Comparison of ENCODE assay signal across 26 mouse cellular contexts in the genomic region with DNA sequence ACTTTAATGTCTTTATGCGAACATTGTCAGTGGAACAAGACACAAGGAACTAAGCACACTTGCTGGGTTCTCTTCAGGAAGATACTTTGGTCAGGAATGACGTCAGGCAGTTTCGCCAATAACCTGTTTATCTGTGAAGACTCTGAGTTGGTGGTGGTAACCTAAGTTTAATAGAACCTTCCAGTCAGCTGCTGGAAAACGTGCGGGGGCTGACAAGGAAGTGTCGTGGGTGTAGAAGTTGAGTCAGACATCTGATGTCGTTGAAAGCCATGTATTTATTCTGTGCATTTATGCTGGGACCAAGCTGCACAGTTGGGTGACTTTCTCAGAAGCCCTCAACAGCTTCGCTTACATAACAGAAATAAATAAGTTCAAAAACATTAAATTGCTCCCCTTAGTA.
DNase-seq lines count a peak whose midpoint lies in the region; ATAC-seq and TF ChIP-seq lines count a peak whose summit lies in the region.
"Had no signal": no experiment of that assay in that cellular context is flagged by ENCODE, and none has a peak within 500 bp of the region (broad histone marks: within the 10 kb centered on the region; RNA-seq: fewer than 3 reads in every experiment).

No protein-coding gene starts in this region.

- DNase-seq in layer of hippocampus, adult 9-11 months, result peak; percentile 59
- DNase-seq in layer of hippocampus, postnatal 14 days (ENCODE audit: low spot score in 2 of 2), result no peak
- DNase-seq in CH12.LX (ENCODE audit: extremely low read depth), result no peak
- peak; percentile 81 to 85 for DNase-seq in frontal cortex, adult 2 months (ENCODE audit: extremely low spot score in 1 of 2, low spot score in 1 of 2)
- peak; percentile 69 to 94 for DNase-seq in left cerebral cortex, postnatal 25 days (ENCODE audit: low spot score in 2 of 2)
- no peak for DNase-seq in liver, embryonic 11.5 days (ENCODE audit: low spot score)
- no peak for DNase-seq in urinary bladder, postnatal 14 days (ENCODE audit: low spot score)
- no peak for DNase-seq in cerebellum, adult 9-10 months
- DNase-seq: adrenal gland, adult 8-10 months; B cell, adult 2 months; cerebellum, postnatal 10 days; gastrocnemius, postnatal 10 days; heart, adult 11 months; heart, postnatal 14 days; kidney, adult 9 months; kidney, postnatal 25 days; liver, embryonic 13.5 days; lung, embryonic 14.5 days; lung, postnatal 4 days; retina, postnatal 1 day had no signal

- H3K4me2 ChIP-seq in CH12.LX (ENCODE audit: insufficient read depth, low read depth, poor library complexity, severe bottlenecking), result no peak overlapping the region
- H3K4me2 ChIP-seq in liver, embryonic 11.5 days, result no peak overlapping the region
- H3K4me2 ChIP-seq: heart, embryonic 12.5 days; hindbrain, embryonic 13.5 days; limb, embryonic 12.5 days; liver, embryonic 13.5 days; lung, embryonic 14.5 days; stomach, embryonic 15.5 days had no signal

- no peak overlapping the region for H3K9ac ChIP-seq in CH12.LX (ENCODE audit: insufficient read depth, low read depth)
- no peak overlapping the region for H3K9ac ChIP-seq in liver, embryonic 11.5 days (ENCODE audit: low read depth, low read length)
- H3K9ac ChIP-seq: heart, embryonic 12.5 days; hindbrain, embryonic 13.5 days; limb, embryonic 12.5 days; liver, embryonic 13.5 days; lung, embryonic 14.5 days; stomach, embryonic 15.5 days had no signal

- TF ChIP-seq CTCF in CH12.LX (conservative IDR thresholded peaks at IDR 0.05 in 1 of 2, IDR thresholded peaks at IDR 0.05 in 1 of 2; ENCODE audit: low read depth in 2 of 2, low read length in 2 of 2), result no peak

- H3K79me2 ChIP-seq in CH12.LX (replicated peaks; ENCODE audit: control insufficient read depth, extremely low read depth, insufficient read depth, poor library complexity, severe bottlenecking), result no peaks in the 10 kb centered on the region

- in situ Hi-C loops in CH12.LX (cut with MboI; ENCODE audit: low pct_ligation_motif_present, low pct_unique_long_range_greater_than_20kb, low sequenced_read_pairs), result no loop called here

- intact Hi-C loops in left cerebral cortex, postnatal 25 days (cut with DNase I), result no loop called here

- no peak for TF ChIP-seq RAD21 in CH12.LX (IDR thresholded peaks at IDR 0.05; ENCODE audit: low read depth, low read length)

- H3K36me3 ChIP-seq in CH12.LX (replicated peaks in 1 of 2; ENCODE audit: control insufficient read depth in 1 of 2, insufficient read depth in 1 of 2, low read length in 1 of 2), result no peaks in the 10 kb centered on the region
- H3K36me3 ChIP-seq in liver, embryonic 11.5 days (ENCODE audit: control insufficient read depth, insufficient read depth, low read length), result no peaks in the 10 kb centered on the region
- H3K36me3 ChIP-seq: heart, embryonic 12.5 days; hindbrain, embryonic 13.5 days; limb, embryonic 12.5 days; liver, embryonic 13.5 days; midbrain, embryonic 10.5 days; stomach, embryonic 15.5 days had no signal

- 74% methylated on average over 8 of the region's 8 CpGs for WGBS in liver, embryonic 11.5 days

- dilution Hi-C loops in CH12.LX (cut with MboI; ENCODE audit: extremely low pct_ligation_motif_present, extremely low pct_unique_long_range_greater_than_20kb, low sequenced_read_pairs), result no loop called here

- H3K27ac ChIP-seq in CH12.LX (ENCODE audit: insufficient read depth, low read depth), result no peak overlapping the region
- no peak overlapping the region for H3K27ac ChIP-seq in liver, embryonic 11.5 days (ENCODE audit: low read depth, low read length)
- H3K27ac ChIP-seq: hindbrain, embryonic 13.5 days; limb, embryonic 12.5 days; liver, embryonic 13.5 days; midbrain, embryonic 10.5 days; stomach, embryonic 15.5 days had no signal

- no peak for TF ChIP-seq POLR2A in CH12.LX (IDR thresholded peaks at IDR 0.05; ENCODE audit: low read depth, low read length)

- TF ChIP-seq EP300 in CH12.LX (IDR thresholded peaks at IDR 0.05; ENCODE audit: low read length), result no peak

- no peaks in the 10 kb centered on the region for H3K9me3 ChIP-seq in CH12.LX (replicated peaks; ENCODE audit: low read length)
- no peaks in the 10 kb centered on the region for H3K9me3 ChIP-seq in liver, embryonic 11.5 days (ENCODE audit: control insufficient read depth, low read length)
- H3K9me3 ChIP-seq: hindbrain, embryonic 13.5 days; limb, embryonic 12.5 days; midbrain, embryonic 10.5 days; stomach, embryonic 15.5 days had no signal

- H3K4me3 ChIP-seq in CH12.LX (replicated peaks in 1 of 3; ENCODE audit: low read depth in 2 of 3, low read length in 2 of 3, poor library complexity in 1 of 3), result no peak overlapping the region
- H3K4me3 ChIP-seq in liver, embryonic 11.5 days (ENCODE audit: low read depth, low read length), result no peak overlapping the region
- H3K4me3 ChIP-seq: heart, embryonic 12.5 days; hindbrain, embryonic 13.5 days; limb, embryonic 12.5 days; liver, embryonic 13.5 days; midbrain, embryonic 10.5 days; stomach, embryonic 15.5 days had no signal

- no peaks in the 10 kb centered on the region for H3K27me3 ChIP-seq in CH12.LX (replicated peaks)
- no peaks in the 10 kb centered on the region for H3K27me3 ChIP-seq in liver, embryonic 11.5 days (replicated peaks; ENCODE audit: control insufficient read depth, insufficient read depth, low read length)
- H3K27me3 ChIP-seq: heart, embryonic 12.5 days; hindbrain, embryonic 13.5 days; limb, embryonic 12.5 days; liver, embryonic 13.5 days; stomach, embryonic 15.5 days had no signal

- peaks cover 0 to 12% of the 10 kb centered on the region in 2 experiments; a peak in 3 of 4 replicates for H3K4me1 ChIP-seq in CH12.LX (ENCODE audit: control insufficient read depth in 1 of 2, insufficient read depth in 2 of 2)
- H3K4me1 ChIP-seq in liver, embryonic 11.5 days (replicated peaks; ENCODE audit: control insufficient read depth, insufficient read depth, low read length), result no peaks in the 10 kb centered on the region
- H3K4me1 ChIP-seq: heart, embryonic 12.5 days; hindbrain, embryonic 13.5 days; limb, embryonic 12.5 days; liver, embryonic 13.5 days; midbrain, embryonic 10.5 days; stomach, embryonic 15.5 days had no signal

- no peak for ATAC-seq in liver, embryonic 11.5 days (replicated peaks; ENCODE audit: low FRiP score)
- ATAC-seq: forebrain, embryonic 16.5 days had no signal

TF ChIP-seq in CH12.LX, 34 proteins besides CTCF, POLR2A, EP300 and RAD21:
- TF ChIP-seq KAT2A (IDR thresholded peaks at IDR 0.05; ENCODE audit: insufficient replicate concordance, low read length) (no peak), NELFE (IDR thresholded peaks at IDR 0.05; ENCODE audit: low read depth, low read length) (no peak), SMC3 (IDR thresholded peaks at IDR 0.05; ENCODE audit: low read depth, low read length) (no peak), BHLHE40 (IDR thresholded peaks at IDR 0.05; ENCODE audit: low read depth, low read length) (peak; percentile 29; the same call in 1 of the 2 replicates)

Comparison
In these comparisons a context has a peak if more than half of its experiments do, and no peak if none do; other contexts are left out.
1. DNase-seq: peak in layer of hippocampus, adult 9-11 months (single experiment), frontal cortex, adult 2 months (2 of 2) and left cerebral cortex, postnatal 25 days (2 of 2); none in layer of hippocampus, postnatal 14 days (0 of 2), CH12.LX (single experiment), liver, embryonic 11.5 days (single experiment), urinary bladder, postnatal 14 days (single experiment) and cerebellum, adult 9-10 months (single experiment).